Mouse (Mus musculus) v-Abl transformed pro-B cells (cell line): ENCODE measurements around the gene Hat1.
"Not testable (repeated sequence)": the region's sequence is repeated elsewhere in the genome, so short reads cannot be mapped to it uniquely, and the experiment has no call there.

Experiments used
- in situ Hi-C, 2 experiments: fragments of 400-800 bp; cut with MboI; formaldehyde crosslinking; loops; one replicate each; pipeline ENCODE4 v1.15.1; 2025; ENCODE audit not compliant: unreplicated experiment in 2 of 2

Gene Hat1

GRCm38 (mm10) chr2:71388951-71389763 is at the start of gene Hat1:
Gene Hat1, plus strand, starts transcription at chr2:71388958.
- in situ Hi-C loops: no loop called here

- in situ Hi-C loops: no loop called here
These were observed 48.6 kb upstream of the Hat1 start for GRCm38 (mm10) chr2:71340126-71340525.

- in situ Hi-C loops: no loop called here
These were observed 44.7 kb upstream of the Hat1 start for GRCm38 (mm10) chr2:71343884-71344640.

- in situ Hi-C loops: no loop called here
These were observed 41.6 kb upstream of the Hat1 start for GRCm38 (mm10) chr2:71347160-71347559.

- in situ Hi-C loops: no loop called here
These were observed 40.8 kb upstream of the Hat1 start for GRCm38 (mm10) chr2:71347732-71348490.

GRCm38 (mm10) chr2:71349511-71349910 is 39.2 kb upstream of the Hat1 start:
- in situ Hi-C loops: no loop called here

GRCm38 (mm10) chr2:71350181-71350580 is 38.6 kb upstream of the Hat1 start:
- in situ Hi-C loops: no loop called here

- in situ Hi-C loops: no loop called here
These were observed 37.6 kb upstream of the Hat1 start for GRCm38 (mm10) chr2:71350904-71351726.

- in situ Hi-C loops: no loop called here
These were observed 37.1 kb upstream of the Hat1 start for GRCm38 (mm10) chr2:71351727-71351987.

GRCm38 (mm10) chr2:71353306-71354054 is 35.3 kb upstream of the Hat1 start:
- in situ Hi-C loops: no loop called here

GRCm38 (mm10) chr2:71354055-71354425 is 34.7 kb upstream of the Hat1 start:
- in situ Hi-C loops: no loop called here

GRCm38 (mm10) chr2:71358347-71358746 is 30.4 kb upstream of the Hat1 start:
- in situ Hi-C loops: no loop called here

- in situ Hi-C loops: no loop called here
These were observed 28.6 kb upstream of the Hat1 start for GRCm38 (mm10) chr2:71360192-71360591.

GRCm38 (mm10) chr2:71366618-71367124 is 22.1 kb upstream of the Hat1 start:
- in situ Hi-C loops: no loop called here

GRCm38 (mm10) chr2:71367125-71367880 is 21.5 kb upstream of the Hat1 start, which contains the start of gene Slc25a12:
Gene Slc25a12, minus strand, starts transcription at chr2:71367749.
- in situ Hi-C loops: no loop called here

- in situ Hi-C loops: no loop called here
These were observed 20.7 kb upstream of the Hat1 start for GRCm38 (mm10) chr2:71368086-71368485.

- in situ Hi-C loops: no loop called here
These were observed 17.0 kb upstream of the Hat1 start for GRCm38 (mm10) chr2:71371790-71372189.

GRCm38 (mm10) chr2:71372261-71372660 is 16.5 kb upstream of the Hat1 start:
- in situ Hi-C loops: not testable (repeated sequence)
